Mouse (Mus musculus): Measurements from ENCODE around the gene Rab27a. TPM values are rescaled to one million over a fixed set of nuclear protein-coding genes. Genes with fewer than 3 reads are reported as not detected.
A peak's percentile ranks its signal among the peaks of the same experiment; 100 is the strongest.

Gene Rab27a
- polyA plus RNA-seq, 1 experiment from 2014 or later, result 3.5 TPM

DNA sequence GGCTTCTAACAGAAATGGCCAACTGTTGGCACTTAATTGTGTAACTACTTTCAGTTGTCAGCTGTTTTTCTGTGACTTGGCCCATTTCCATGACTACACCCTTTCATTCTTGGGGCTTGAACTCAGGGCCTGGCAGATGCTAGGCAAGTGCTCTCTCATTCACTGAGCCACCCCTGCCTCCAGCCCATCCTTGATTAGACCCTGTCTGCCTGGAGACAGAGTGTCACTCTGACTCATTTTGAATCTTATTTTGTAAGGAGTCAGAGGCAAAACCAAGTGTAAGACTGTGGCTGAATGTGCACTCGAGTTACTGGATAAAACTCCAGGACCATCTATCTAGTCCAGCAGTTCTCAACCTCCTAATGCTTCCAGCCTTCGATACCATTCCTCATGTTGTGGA, 3.3 kb downstream of the Rab27a start:
- Histone ChIP-seq H3K36me3 (no peaks in the 10 kb centered on the region), H3K9me3 (no peaks in the 10 kb centered on the region), H3K27me3 (replicated peaks) (no peaks in the 10 kb centered on the region), H3K4me1 (peaks cover 24% of the 10 kb centered on the region), H3K27ac (replicated peaks) (no peak overlapping the region), H3K4me2 (no peak overlapping the region), H3K4me3 (no peak overlapping the region), H3K9ac (no peak overlapping the region)
- ATAC-seq (ENCODE audit: extremely low read depth, insufficient number of reproducible peaks, low FRiP score, low TSS enrichment), result no peak
- 72% methylated on average over 2 of the region's 2 CpGs for WGBS

DNA sequence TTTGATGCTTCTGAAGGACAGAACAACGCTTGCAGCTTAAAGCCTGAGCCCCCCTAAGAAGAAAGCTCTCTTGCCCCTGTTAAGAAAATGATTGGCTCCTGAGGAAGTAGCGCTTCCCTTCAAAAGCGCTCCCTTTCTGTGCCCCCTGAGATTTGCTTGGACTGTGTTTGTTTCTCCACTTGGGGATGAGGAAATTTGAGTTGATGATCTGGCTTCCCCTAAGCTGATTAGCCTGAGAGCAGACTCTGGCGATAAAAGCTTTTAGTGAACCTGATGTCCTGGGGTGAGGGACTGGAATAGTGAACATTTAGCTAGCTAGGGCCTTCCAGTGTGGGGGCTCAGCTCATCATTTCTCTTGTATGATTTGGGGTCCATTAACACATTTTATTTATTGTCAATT, 4.3 kb downstream of the Rab27a start:
- no peak overlapping the region for H3K27ac ChIP-seq (replicated peaks)
- H3K4me2 ChIP-seq, result no peak overlapping the region
- H3K4me1 ChIP-seq, result peaks cover 24% of the 10 kb centered on the region
- H3K9ac ChIP-seq, result no peak overlapping the region; the same call in 1 of the 2 replicates
- no peaks in the 10 kb centered on the region for H3K9me3 ChIP-seq
- no peak for ATAC-seq (ENCODE audit: extremely low read depth, insufficient number of reproducible peaks, low FRiP score, low TSS enrichment)
- no peaks in the 10 kb centered on the region for H3K36me3 ChIP-seq
- 12% methylated on average over 4 of the region's 4 CpGs for WGBS
- no peaks in the 10 kb centered on the region for H3K27me3 ChIP-seq (replicated peaks)
- no peak overlapping the region for H3K4me3 ChIP-seq

DNA sequence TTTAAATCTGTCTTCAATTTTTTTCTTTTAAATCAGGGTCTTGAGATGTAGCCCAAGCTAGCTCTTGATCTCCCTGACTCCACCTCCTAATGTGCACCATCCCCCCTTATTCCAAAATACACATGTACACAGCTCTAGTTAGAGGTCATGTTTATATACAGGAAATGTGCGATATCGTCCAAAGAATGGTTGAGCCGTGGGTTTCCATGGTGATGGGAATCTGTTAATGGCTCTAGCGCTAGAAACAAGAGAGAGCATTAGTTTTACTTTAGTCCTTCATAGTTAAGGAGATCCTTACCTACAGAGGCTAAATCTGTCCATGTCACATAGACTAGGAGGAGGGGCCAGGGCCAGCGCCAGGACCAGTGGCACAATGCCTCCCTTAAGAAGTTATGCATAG, 5.2 kb downstream of the Rab27a start:
- Histone ChIP-seq H3K4me1 (peaks cover 16% of the 10 kb centered on the region), H3K9me3 (no peaks in the 10 kb centered on the region), H3K27me3 (replicated peaks) (no peaks in the 10 kb centered on the region), H3K9ac (no peak overlapping the region), H3K36me3 (no peaks in the 10 kb centered on the region), H3K4me3 (no peak overlapping the region), H3K27ac (replicated peaks) (no peak overlapping the region), H3K4me2 (no peak overlapping the region)
- 64% methylated on average over 5 of the region's 5 CpGs for WGBS
- ATAC-seq (ENCODE audit: extremely low read depth, insufficient number of reproducible peaks, low FRiP score, low TSS enrichment), result no peak

DNA sequence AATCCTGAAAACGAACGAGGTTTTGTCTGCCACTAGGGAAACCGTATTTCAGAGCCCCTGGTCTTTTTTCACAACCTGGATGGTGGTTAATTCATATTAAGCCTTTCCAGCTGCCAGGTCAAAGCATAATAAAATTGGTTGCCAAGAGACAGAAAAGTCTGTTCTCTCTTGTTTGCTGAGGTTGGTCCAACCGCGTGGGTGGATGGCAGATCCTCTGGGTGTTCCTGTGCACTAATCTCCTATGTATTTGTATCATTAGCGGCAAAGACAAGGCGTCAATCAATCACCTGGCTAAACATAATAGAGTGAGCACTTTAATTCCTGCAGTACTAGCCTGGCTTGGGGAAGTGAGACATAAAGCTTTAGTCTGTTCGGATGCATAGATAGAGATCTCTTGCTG, 6.0 kb downstream of the Rab27a start:
- ATAC-seq (ENCODE audit: extremely low read depth, insufficient number of reproducible peaks, low FRiP score, low TSS enrichment), result no peak
- no peak overlapping the region for H3K27ac ChIP-seq (replicated peaks)
- H3K9ac ChIP-seq, result no peak overlapping the region
- no peak overlapping the region for H3K4me3 ChIP-seq
- H3K36me3 ChIP-seq, result no peaks in the 10 kb centered on the region
- H3K27me3 ChIP-seq (replicated peaks), result no peaks in the 10 kb centered on the region
- H3K4me2 ChIP-seq, result no peak overlapping the region
- H3K4me1 ChIP-seq, result peaks cover 12% of the 10 kb centered on the region; the same call in 1 of the 2 replicates
- no peaks in the 10 kb centered on the region for H3K9me3 ChIP-seq
- 62% methylated on average over 8 of the region's 8 CpGs for WGBS

DNA sequence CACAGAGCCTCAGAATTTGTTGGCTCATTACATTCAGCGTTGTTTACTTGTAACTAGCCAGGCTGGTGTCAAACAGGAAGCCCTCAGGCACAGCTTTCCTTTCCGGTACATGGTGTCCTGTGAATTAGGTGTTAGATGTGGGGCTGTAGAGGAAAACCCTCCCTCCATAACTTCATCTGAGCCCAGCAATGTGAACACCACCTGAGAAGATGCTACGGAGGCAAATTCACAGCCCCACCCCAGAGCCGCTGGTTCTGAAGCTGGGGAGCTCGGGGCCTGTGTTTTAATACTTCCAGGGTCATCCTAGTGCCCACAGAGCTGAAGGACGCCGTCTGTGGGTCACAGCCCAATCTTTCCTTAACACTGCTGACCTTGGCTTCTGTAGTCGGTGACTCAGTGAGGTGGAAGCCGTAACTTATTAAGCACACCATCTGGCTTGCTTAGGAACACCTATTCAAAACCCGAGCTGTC, 10.8 kb downstream of the Rab27a start:
- Histone ChIP-seq H3K36me3 (no peaks in the 10 kb centered on the region), H3K27ac (replicated peaks) (no peak overlapping the region), H3K9me3 (no peaks in the 10 kb centered on the region), H3K4me1 (peaks cover 3% of the 10 kb centered on the region; the same call in 1 of the 2 replicates), H3K4me2 (no peak overlapping the region), H3K9ac (no peak overlapping the region), H3K27me3 (replicated peaks) (no peaks in the 10 kb centered on the region), H3K4me3 (no peak overlapping the region)
- ATAC-seq (ENCODE audit: extremely low read depth, insufficient number of reproducible peaks, low FRiP score, low TSS enrichment), result no peak
- WGBS, result 50% methylated on average over 10 of the region's 10 CpGs

DNA sequence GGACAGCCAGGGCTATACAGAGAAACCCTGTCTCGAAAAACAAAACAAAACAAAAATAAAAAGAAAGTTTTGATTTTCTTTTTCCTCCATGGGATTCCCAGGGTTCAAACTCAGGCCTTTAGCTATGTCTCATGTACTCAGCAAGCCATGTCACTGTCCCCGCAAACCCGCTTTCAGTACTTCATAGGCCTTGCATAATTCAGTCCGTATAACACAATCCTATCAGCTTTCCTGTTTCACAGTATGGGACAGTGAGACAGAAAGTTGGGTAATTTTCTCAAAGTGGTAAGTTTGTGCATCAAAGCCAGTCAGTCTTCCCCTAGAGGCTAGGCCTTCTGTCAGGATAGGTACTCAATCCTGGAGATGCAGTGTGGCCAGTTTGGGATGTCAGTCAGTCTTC, 14.6 kb downstream of the Rab27a start:
- Histone ChIP-seq H3K27ac (replicated peaks) (no peak overlapping the region), H3K4me1 (peaks cover 13% of the 10 kb centered on the region), H3K36me3 (no peaks in the 10 kb centered on the region), H3K4me3 (no peak overlapping the region), H3K27me3 (replicated peaks) (no peaks in the 10 kb centered on the region), H3K9ac (no peak overlapping the region), H3K4me2 (no peak overlapping the region), H3K9me3 (no peaks in the 10 kb centered on the region)
- ATAC-seq (ENCODE audit: extremely low read depth, insufficient number of reproducible peaks, low FRiP score, low TSS enrichment), result no peak
- 80% methylated on average over 4 of the region's 4 CpGs for WGBS

DNA sequence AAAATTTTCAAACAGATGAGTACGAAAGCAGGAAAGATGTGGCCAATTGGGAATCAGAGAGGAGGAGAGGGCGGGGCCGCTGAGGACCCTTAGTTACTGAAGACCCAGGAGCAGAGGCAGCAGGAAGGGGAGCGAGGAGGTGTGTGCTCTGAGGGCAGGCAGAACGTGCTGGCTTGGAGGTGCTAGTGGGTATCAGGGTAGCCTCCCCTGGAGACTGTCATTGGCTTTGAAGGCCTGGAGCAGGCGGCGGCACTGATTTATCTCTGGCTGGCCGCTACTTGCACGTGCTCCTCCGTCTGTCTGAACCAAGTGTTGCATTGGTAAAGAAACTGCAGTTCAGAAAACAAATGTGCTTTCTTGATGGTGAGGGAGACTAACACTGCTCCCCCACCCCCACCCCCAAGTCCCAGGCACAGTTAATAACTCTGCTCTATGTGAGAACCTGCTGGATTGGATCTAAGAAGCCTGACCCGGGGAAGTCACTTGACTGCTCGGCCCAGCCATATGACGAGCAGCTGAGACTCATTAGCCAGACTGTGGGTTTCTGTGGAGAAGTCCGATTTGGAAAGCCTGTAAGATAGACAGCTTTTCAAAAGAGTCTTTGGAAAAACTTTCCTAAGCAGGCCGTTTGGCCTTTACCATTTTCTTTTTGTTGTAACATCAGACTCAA, 19.1 kb downstream of the Rab27a start:
- no peaks in the 10 kb centered on the region for H3K36me3 ChIP-seq
- peak overlapping the region; percentile 60 for H3K4me2 ChIP-seq
- WGBS, result 24% methylated on average over 15 of the region's 15 CpGs
- ATAC-seq (ENCODE audit: extremely low read depth, insufficient number of reproducible peaks, low FRiP score, low TSS enrichment), result no peak
- H3K9ac ChIP-seq, result peak overlapping the region; percentile 50
- H3K27ac ChIP-seq (replicated peaks), result no peak overlapping the region
- H3K27me3 ChIP-seq (replicated peaks), result no peaks in the 10 kb centered on the region
- peak overlapping the region; percentile 23; the same call in 1 of the 2 replicates for H3K4me3 ChIP-seq
- H3K4me1 ChIP-seq, result peaks cover 28% of the 10 kb centered on the region
- no peaks in the 10 kb centered on the region for H3K9me3 ChIP-seq

DNA sequence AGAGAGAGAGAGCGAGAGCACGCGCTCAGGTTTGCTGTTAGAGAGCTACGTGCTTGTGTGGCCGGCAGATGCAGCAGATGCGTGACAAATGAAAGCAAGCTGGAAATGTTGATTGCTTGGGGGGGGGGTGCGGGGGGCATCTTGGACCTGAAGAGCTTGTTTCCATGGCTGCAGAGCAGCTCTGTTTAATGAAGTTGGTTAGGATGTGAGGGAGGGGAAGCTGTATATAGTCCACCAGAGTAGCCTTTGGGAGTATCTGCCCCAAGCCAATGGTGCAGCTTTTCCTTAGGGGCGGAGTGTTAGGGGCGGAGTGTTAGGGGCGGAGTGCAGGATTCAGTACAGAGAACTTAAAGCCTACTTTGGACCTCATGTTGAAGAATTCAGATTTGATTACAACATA, 22.4 kb downstream of the Rab27a start:
- Histone ChIP-seq H3K36me3 (no peaks in the 10 kb centered on the region), H3K27me3 (replicated peaks) (no peaks in the 10 kb centered on the region), H3K9ac (no peak overlapping the region), H3K27ac (replicated peaks) (no peak overlapping the region), H3K4me1 (peaks cover 28% of the 10 kb centered on the region), H3K4me2 (peak overlapping the region; percentile 57), H3K9me3 (no peaks in the 10 kb centered on the region), H3K4me3 (peak overlapping the region; percentile 30)
- ATAC-seq (ENCODE audit: extremely low read depth, insufficient number of reproducible peaks, low FRiP score, low TSS enrichment), result no peak
- 38% methylated on average over 10 of the region's 10 CpGs for WGBS

DNA sequence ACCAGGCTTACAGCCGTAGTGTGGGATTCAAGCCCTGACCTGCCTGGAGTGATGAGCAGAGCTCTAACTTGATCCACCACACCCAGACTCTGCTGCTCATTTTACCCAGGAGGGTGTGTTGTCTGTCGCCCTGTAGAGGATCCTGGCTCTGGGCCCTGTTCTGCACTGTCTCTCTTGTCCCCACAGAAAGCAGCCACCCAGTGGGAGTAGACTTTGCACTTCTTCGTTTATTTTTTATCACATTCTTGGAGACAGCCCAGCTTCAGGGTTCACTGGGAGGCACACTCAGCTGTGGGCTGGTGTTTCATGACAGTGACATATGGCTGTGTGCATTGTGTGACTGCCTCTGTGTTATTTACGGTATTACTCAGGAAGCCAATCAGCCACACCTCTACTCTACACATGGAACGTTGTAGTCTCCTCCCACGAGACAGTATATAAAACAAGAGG, 23.6 kb downstream of the Rab27a start:
- Histone ChIP-seq H3K27ac (replicated peaks) (peak overlapping the region; percentile 41), H3K4me2 (peak overlapping the region; percentile 30), H3K4me3 (no peak overlapping the region), H3K9me3 (no peaks in the 10 kb centered on the region), H3K9ac (no peak overlapping the region), H3K4me1 (peaks cover 27% of the 10 kb centered on the region), H3K36me3 (no peaks in the 10 kb centered on the region), H3K27me3 (replicated peaks) (no peaks in the 10 kb centered on the region)
- no peak for ATAC-seq (ENCODE audit: extremely low read depth, insufficient number of reproducible peaks, low FRiP score, low TSS enrichment)
- whole genome bisulfite sequencing, result 19% methylated on average over 6 of the region's 6 CpGs

DNA sequence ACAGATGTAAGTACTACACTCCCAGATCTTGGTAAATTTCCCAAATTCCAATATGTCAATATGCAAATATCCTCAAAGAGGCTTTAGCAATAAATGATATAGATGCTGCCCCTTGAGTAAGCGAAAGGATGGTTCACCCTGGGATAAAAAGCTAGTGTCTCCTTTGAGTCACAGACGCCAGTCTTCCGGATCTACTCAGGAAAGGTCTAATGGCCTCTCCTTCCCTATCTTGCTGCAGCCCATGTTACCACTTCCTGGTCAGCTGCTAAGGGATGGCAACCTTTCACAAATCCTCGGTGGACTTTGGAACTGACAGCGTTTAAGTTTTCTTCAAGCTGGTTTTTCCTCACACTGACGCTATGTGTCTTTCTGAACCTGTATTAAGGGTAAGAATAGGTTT, 24.0 kb downstream of the Rab27a start:
- H3K36me3 ChIP-seq, result no peaks in the 10 kb centered on the region
- H3K27me3 ChIP-seq (replicated peaks), result no peaks in the 10 kb centered on the region
- WGBS, result 67% methylated on average over 6 of the region's 6 CpGs
- peak overlapping the region; percentile 28 for H3K27ac ChIP-seq (replicated peaks)
- H3K4me2 ChIP-seq, result no peak overlapping the region
- H3K9ac ChIP-seq, result no peak overlapping the region
- no peak overlapping the region for H3K4me3 ChIP-seq
- no peak for ATAC-seq (ENCODE audit: extremely low read depth, insufficient number of reproducible peaks, low FRiP score, low TSS enrichment)
- H3K4me1 ChIP-seq, result peaks cover 23% of the 10 kb centered on the region
- H3K9me3 ChIP-seq, result no peaks in the 10 kb centered on the region

DNA sequence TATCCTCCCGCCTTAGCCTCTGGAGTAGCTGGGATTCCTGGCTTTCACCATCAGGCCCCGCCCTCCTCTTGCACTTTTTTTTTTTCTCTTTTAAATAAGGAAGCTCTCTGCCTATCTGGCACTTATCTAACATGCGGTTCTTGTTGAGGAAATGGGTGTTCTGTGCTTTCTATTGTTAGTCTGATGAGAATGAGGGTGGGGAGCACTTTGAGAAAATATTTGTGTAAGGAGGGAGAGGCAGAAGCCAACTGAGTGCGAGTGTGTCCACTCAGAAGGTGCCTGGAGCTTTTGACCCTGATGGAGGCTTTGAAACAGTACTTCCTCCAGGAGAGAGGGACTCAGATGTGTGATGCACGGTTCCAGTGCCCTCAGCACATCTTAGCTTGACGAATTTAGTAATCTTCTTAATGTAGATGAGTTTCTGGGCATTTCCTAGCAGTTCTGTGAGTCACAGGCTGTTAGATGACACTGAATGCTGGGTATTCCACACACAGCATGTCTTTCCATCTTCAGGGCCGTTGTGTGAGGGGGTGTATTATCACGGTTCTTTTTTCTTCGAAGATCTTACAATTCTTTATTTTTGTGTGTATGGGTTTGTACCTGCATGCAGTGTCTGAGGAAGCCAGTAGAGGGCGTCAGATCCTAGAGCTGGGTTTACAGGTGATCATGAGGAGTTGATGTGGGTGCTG, 26.5 kb downstream of the Rab27a start:
- H3K9me3 ChIP-seq, result no peaks in the 10 kb centered on the region
- H3K36me3 ChIP-seq, result no peaks in the 10 kb centered on the region
- no peaks in the 10 kb centered on the region for H3K27me3 ChIP-seq (replicated peaks)
- ATAC-seq (ENCODE audit: extremely low read depth, insufficient number of reproducible peaks, low FRiP score, low TSS enrichment), result no peak
- peaks cover 19% of the 10 kb centered on the region for H3K4me1 ChIP-seq
- peak overlapping the region; percentile 44 for H3K27ac ChIP-seq (replicated peaks)
- H3K4me2 ChIP-seq, result no peak overlapping the region
- 50% methylated on average over 10 of the region's 10 CpGs for WGBS
- H3K9ac ChIP-seq, result no peak overlapping the region
- no peak overlapping the region for H3K4me3 ChIP-seq

DNA sequence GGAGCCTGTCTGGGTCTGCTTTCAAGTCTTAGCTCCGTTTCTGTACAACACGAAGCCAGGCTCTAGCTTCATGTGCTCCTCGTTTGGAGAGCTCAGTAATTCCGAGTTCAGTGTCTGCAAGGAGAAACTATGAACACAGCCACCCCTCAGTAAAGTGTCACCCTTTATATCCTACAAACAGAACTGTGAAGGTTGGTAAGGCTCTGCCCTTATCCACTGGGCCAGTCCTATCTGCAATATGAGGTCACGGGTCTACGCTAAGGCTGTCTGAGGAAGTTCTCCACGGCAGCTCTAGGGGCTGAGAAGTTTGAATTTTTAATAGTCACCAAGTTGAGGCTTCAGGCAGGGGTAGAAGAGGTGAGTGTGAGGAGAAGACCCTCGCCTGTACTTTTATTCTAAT, 27.8 kb downstream of the Rab27a start:
- Histone ChIP-seq H3K4me2 (no peak overlapping the region), H3K4me1 (peaks cover 14% of the 10 kb centered on the region), H3K36me3 (no peaks in the 10 kb centered on the region), H3K9me3 (no peaks in the 10 kb centered on the region), H3K27me3 (replicated peaks) (no peaks in the 10 kb centered on the region), H3K4me3 (no peak overlapping the region), H3K27ac (replicated peaks) (no peak overlapping the region), H3K9ac (no peak overlapping the region)
- 65% methylated on average over 8 of the region's 8 CpGs for WGBS
- ATAC-seq (ENCODE audit: extremely low read depth, insufficient number of reproducible peaks, low FRiP score, low TSS enrichment), result no peak
